Mouse (Mus musculus) bone marrow, adult 2 months (tissue): ENCODE measurements around the gene Ephx4.

Source experiments
- CTCF ChIP-seq: fragments of 200-500 bp; IDR thresholded peaks from 2 replicates; pipeline ENCODE4 v1.5.1; 2011; ENCODE audit warnings: low read length, control low read depth; ENCODE audit not compliant: control insufficient read depth, insufficient read depth
- POLR2A ChIP-seq: fragments of 200-500 bp; IDR thresholded peaks from 2 replicates; pipeline ENCODE4 v1.6.1; 2011; ENCODE audit warnings: low read depth, mild to moderate bottlenecking, control low read depth, low read length, borderline replicate concordance; ENCODE audit not compliant: control insufficient read depth

- TF ChIP-seq CTCF, result no peak
- no peak for TF ChIP-seq POLR2A
These were observed 64.6 kb downstream of the Ephx4 start for GRCm38 (mm10) chr5:107467098-107467497.
